Mouse (Mus musculus): ENCODE measurements around the gene Tlk2. TPM values are rescaled to one million over a fixed set of nuclear protein-coding genes. Genes with fewer than 3 reads are reported as not detected.

Tlk2 gene
- polyA plus RNA-seq, 1 experiment from 2014 or later = 27.8 TPM

GRCm38 (mm10) chr11:105146593-105146992, 32.0 kb upstream of the Tlk2 start, which contains the start of gene Gm10842:
TSS of gene Gm10842 (plus strand) at chr11:105146893.
- Histone ChIP-seq H3K4me1 (ENCODE audit: control insufficient read depth, insufficient read depth, low read length) (no peaks in the 10 kb centered on the region), H3K9ac (replicated peaks; ENCODE audit: low read depth, low read length) (no peak within 1 kb of the TSS), H3K4me2 (ENCODE audit: low read depth, low read length) (no peak within 1 kb of the TSS), H3K4me3 (ENCODE audit: low read depth, low read length) (no peak within 1 kb of the TSS), H3K27ac (ENCODE audit: low read depth, low read length) (no peak within 1 kb of the TSS), H3K9me3 (ENCODE audit: control insufficient read depth, low read length) (no peaks in the 10 kb centered on the region), H3K27me3 (ENCODE audit: control insufficient read depth, insufficient read depth, low read length) (no peaks in the 10 kb centered on the region), H3K36me3 (ENCODE audit: control insufficient read depth, insufficient read depth, low read length) (no peaks in the 10 kb centered on the region)
- WGBS = 73% methylated on average over 3 of the region's 3 CpGs
- no peak for ATAC-seq (ENCODE audit: low read depth)

GRCm38 (mm10) chr11:105149353-105149752, 29.3 kb upstream of the Tlk2 start:
- Histone ChIP-seq H3K27me3 (ENCODE audit: control insufficient read depth, insufficient read depth, low read length) (no peaks in the 10 kb centered on the region), H3K4me1 (ENCODE audit: control insufficient read depth, insufficient read depth, low read length) (0 out of 2 replicates have a peak, but pooled peaks cover 4% of the 10 kb centered on the region), H3K9me3 (ENCODE audit: control insufficient read depth, low read length) (no peaks in the 10 kb centered on the region), H3K9ac (replicated peaks; ENCODE audit: low read depth, low read length) (no peak overlapping the region), H3K4me2 (ENCODE audit: low read depth, low read length) (no peak overlapping the region), H3K4me3 (ENCODE audit: low read depth, low read length) (no peak overlapping the region), H3K36me3 (ENCODE audit: control insufficient read depth, insufficient read depth, low read length) (no peaks in the 10 kb centered on the region), H3K27ac (ENCODE audit: low read depth, low read length) (no peak overlapping the region)
- WGBS = 91% methylated on average over 3 of the region's 3 CpGs
- no peak for ATAC-seq (ENCODE audit: low read depth)

- no peak overlapping the region for H3K9ac ChIP-seq (replicated peaks; ENCODE audit: low read depth, low read length)
- no peak overlapping the region for H3K4me3 ChIP-seq (ENCODE audit: low read depth, low read length)
- no peak overlapping the region for H3K27ac ChIP-seq (ENCODE audit: low read depth, low read length)
- no peaks in the 10 kb centered on the region for H3K36me3 ChIP-seq (ENCODE audit: control insufficient read depth, insufficient read depth, low read length)
- H3K27me3 ChIP-seq (ENCODE audit: control insufficient read depth, insufficient read depth, low read length) = no peaks in the 10 kb centered on the region
- WGBS = 88% methylated on average over 1 of the region's 1 CpGs
- 0 out of 2 replicates have a peak, but pooled peaks cover 4% of the 10 kb centered on the region for H3K4me1 ChIP-seq (ENCODE audit: control insufficient read depth, insufficient read depth, low read length)
- H3K4me2 ChIP-seq (ENCODE audit: low read depth, low read length) = no peak overlapping the region
- H3K9me3 ChIP-seq (ENCODE audit: control insufficient read depth, low read length) = no peaks in the 10 kb centered on the region
- ATAC-seq (ENCODE audit: low read depth) = no peak
Observed at GRCm38 (mm10) chr11:105149766-105150165, 28.8 kb upstream of the Tlk2 start.

DNA sequence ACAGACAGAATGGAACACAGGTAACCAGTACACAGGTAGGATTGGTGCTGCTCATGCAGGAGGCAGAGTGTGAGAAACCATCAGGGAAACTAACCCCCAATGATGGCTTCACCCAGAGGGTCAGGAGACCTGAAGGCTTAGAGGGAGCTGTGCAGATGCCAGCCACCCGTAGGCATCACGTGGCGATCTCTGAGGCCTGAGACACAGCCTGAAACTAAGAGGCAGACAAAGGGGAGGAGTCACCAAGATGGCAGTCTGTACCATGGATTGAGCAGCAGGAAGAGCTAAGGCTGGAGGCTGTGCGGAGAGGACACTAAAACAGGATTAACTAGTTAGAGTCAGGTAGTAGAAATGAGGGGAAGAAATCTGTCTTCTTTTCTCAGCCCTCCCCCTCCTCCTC, 27.9 kb upstream of the Tlk2 start:
- Histone ChIP-seq H3K9me3 (ENCODE audit: control insufficient read depth, low read length) (no peaks in the 10 kb centered on the region), H3K9ac (replicated peaks; ENCODE audit: low read depth, low read length) (no peak overlapping the region), H3K4me3 (ENCODE audit: low read depth, low read length) (no peak overlapping the region), H3K36me3 (ENCODE audit: control insufficient read depth, insufficient read depth, low read length) (no peaks in the 10 kb centered on the region), H3K27me3 (ENCODE audit: control insufficient read depth, insufficient read depth, low read length) (no peaks in the 10 kb centered on the region), H3K4me1 (ENCODE audit: control insufficient read depth, insufficient read depth, low read length) (0 out of 2 replicates have a peak, but pooled peaks cover 4% of the 10 kb centered on the region), H3K4me2 (ENCODE audit: low read depth, low read length) (no peak overlapping the region), H3K27ac (ENCODE audit: low read depth, low read length) (no peak overlapping the region)
- ATAC-seq (ENCODE audit: low read depth) = no peak
- 70% methylated on average over 4 of the region's 4 CpGs for WGBS

DNA sequence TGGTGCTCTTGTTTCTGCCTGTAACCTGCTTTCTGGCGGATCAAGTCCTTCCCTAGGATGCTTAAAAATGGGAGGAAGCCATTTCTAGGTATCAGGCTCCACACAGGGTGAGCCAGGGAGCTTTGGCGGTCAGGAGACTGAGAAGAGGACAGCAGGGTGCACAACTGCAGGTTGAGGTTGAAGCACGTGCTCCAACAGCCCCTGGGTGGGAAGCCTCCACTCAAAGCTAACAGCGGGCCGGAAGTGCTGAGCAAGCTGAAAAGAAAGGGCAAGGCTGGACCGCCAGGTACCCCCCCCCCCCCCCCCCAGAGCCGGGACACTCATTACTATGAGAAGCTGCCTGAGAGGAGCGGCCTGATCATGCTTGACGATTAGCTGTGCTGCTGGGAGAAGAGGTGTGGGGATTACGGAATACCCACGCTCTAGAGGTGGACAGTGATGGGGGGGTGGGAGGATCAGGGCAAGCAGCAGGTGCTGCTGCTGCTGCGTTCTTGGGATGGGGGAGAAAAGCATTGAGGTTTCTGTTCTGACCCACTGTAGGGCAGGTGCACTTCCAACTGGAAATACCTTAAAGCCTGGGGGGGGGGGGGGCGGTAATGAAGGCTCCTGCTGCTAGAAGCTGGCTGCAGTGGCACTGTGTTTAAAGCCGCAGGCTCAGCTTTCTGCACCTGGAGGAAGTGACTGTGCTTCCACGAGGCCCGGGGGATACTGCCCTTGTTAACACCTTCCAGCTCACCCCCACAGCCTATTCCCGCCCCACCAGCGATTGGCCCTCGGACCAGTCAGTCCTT, 27.2 kb upstream of the Tlk2 start:
- H3K36me3 ChIP-seq (ENCODE audit: control insufficient read depth, insufficient read depth, low read length) = no peaks in the 10 kb centered on the region
- no peak overlapping the region for H3K27ac ChIP-seq (ENCODE audit: low read depth, low read length)
- ATAC-seq (ENCODE audit: low read depth) = peak; percentile 49; the same call in 1 of the 2 replicates
- no peak overlapping the region; the same call in 1 of the 2 replicates for H3K4me2 ChIP-seq (ENCODE audit: low read depth, low read length)
- 0 out of 2 replicates have a peak, but pooled peaks cover 4% of the 10 kb centered on the region for H3K4me1 ChIP-seq (ENCODE audit: control insufficient read depth, insufficient read depth, low read length)
- no peaks in the 10 kb centered on the region for H3K27me3 ChIP-seq (ENCODE audit: control insufficient read depth, insufficient read depth, low read length)
- no peaks in the 10 kb centered on the region for H3K9me3 ChIP-seq (ENCODE audit: control insufficient read depth, low read length)
- H3K9ac ChIP-seq (replicated peaks; ENCODE audit: low read depth, low read length) = no peak overlapping the region
- H3K4me3 ChIP-seq (ENCODE audit: low read depth, low read length) = no peak overlapping the region
- 39% methylated on average over 17 of the region's 19 CpGs for WGBS

GRCm38 (mm10) chr11:105152017-105152300, 26.6 kb upstream of the Tlk2 start:
- H3K4me2 ChIP-seq (ENCODE audit: low read depth, low read length) = no peak overlapping the region
- no peaks in the 10 kb centered on the region for H3K36me3 ChIP-seq (ENCODE audit: control insufficient read depth, insufficient read depth, low read length)
- no peaks in the 10 kb centered on the region for H3K9me3 ChIP-seq (ENCODE audit: control insufficient read depth, low read length)
- no peak overlapping the region for H3K9ac ChIP-seq (replicated peaks; ENCODE audit: low read depth, low read length)
- 67% methylated on average over 1 of the region's 4 CpGs for WGBS
- H3K27me3 ChIP-seq (ENCODE audit: control insufficient read depth, insufficient read depth, low read length) = no peaks in the 10 kb centered on the region
- H3K4me1 ChIP-seq (ENCODE audit: control insufficient read depth, insufficient read depth, low read length) = 0 out of 2 replicates have a peak, but pooled peaks cover 4% of the 10 kb centered on the region
- H3K4me3 ChIP-seq (ENCODE audit: low read depth, low read length) = no peak overlapping the region
- no peak overlapping the region for H3K27ac ChIP-seq (ENCODE audit: low read depth, low read length)
- no peak for ATAC-seq (ENCODE audit: low read depth)

DNA sequence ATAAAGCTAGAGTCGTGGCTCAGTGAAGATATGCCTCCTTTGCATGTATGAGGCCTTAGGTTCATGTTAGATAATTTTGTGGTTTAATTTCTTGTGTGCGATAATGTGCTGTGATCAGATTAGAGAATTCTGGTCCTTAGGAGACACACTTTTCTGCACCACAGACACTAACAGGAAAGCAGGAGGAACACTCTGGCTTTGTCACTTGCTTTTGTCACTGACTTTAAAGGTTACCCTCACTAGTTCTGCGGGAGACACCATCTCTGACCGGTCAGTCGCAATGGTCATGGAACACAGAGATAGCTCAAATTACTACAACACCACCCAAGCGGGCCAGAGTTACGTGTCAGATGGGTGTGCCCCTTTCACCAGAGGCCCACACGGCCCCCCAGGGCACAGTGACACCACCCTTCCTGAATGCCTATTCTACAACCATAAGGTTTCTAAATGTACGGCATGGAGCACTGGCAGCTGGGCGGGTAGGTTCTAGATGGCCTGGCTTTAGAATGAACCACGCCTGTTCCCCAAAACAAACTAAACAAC, 26.2 kb upstream of the Tlk2 start:
- no peak for ATAC-seq (ENCODE audit: low read depth)
- Histone ChIP-seq H3K4me3 (ENCODE audit: low read depth, low read length) (no peak overlapping the region), H3K4me2 (ENCODE audit: low read depth, low read length) (no peak overlapping the region), H3K4me1 (ENCODE audit: control insufficient read depth, insufficient read depth, low read length) (0 out of 2 replicates have a peak, but pooled peaks cover 4% of the 10 kb centered on the region), H3K27ac (ENCODE audit: low read depth, low read length) (no peak overlapping the region), H3K36me3 (ENCODE audit: control insufficient read depth, insufficient read depth, low read length) (no peaks in the 10 kb centered on the region), H3K27me3 (ENCODE audit: control insufficient read depth, insufficient read depth, low read length) (no peaks in the 10 kb centered on the region), H3K9me3 (ENCODE audit: control insufficient read depth, low read length) (no peaks in the 10 kb centered on the region), H3K9ac (replicated peaks; ENCODE audit: low read depth, low read length) (no peak overlapping the region)
- 85% methylated on average over 11 of the region's 11 CpGs for WGBS

DNA sequence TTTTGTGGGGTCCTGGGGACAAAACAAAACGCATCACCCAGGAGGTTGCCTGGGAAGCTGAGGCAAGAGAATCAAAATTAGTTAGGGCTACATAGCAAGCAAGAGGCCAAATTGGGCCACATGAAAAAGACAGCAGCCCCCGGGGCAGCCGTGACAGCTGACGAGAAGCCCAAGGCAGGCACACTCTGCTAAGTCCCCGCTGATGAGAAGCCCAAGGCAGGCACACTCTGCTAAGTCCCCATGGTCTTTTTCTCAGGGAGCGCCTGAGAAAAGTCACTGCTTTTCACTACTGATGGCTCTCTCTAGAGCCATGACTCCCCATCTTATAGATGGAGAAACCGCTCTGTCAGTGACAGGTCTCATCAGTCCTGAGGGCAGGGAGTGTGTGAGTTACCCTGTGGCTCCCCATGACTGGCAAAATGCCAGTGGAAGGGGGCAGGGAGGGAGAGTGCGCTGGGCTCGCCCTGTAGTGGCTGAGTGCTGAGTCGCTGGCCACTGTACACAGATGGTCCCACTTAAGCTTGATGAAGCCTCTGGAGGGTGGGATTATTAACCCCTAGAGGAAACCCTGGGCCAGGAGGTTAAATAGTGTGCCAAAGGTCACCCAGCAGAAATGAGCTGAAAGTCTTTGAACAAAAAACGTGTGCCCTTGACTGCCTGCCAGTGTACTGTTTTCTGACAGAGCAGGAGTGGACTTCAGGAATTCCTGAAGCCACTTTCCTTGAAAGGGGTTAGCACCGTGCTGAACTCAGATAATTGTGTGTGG, 25.4 kb upstream of the Tlk2 start:
- H3K27me3 ChIP-seq (ENCODE audit: control insufficient read depth, insufficient read depth, low read length) = no peaks in the 10 kb centered on the region
- H3K27ac ChIP-seq (ENCODE audit: low read depth, low read length) = no peak overlapping the region
- no peaks in the 10 kb centered on the region for H3K36me3 ChIP-seq (ENCODE audit: control insufficient read depth, insufficient read depth, low read length)
- H3K4me1 ChIP-seq (ENCODE audit: control insufficient read depth, insufficient read depth, low read length) = 0 out of 2 replicates have a peak, but pooled peaks cover 4% of the 10 kb centered on the region
- H3K9me3 ChIP-seq (ENCODE audit: control insufficient read depth, low read length) = no peaks in the 10 kb centered on the region
- peak; percentile 21; the same call in 1 of the 2 replicates for ATAC-seq (ENCODE audit: low read depth)
- H3K4me3 ChIP-seq (ENCODE audit: low read depth, low read length) = no peak overlapping the region
- no peak overlapping the region for H3K4me2 ChIP-seq (ENCODE audit: low read depth, low read length)
- no peak overlapping the region for H3K9ac ChIP-seq (replicated peaks; ENCODE audit: low read depth, low read length)
- 23% methylated on average over 12 of the region's 12 CpGs for WGBS

- no peak overlapping the region for H3K27ac ChIP-seq (ENCODE audit: low read depth, low read length)
- H3K9me3 ChIP-seq (ENCODE audit: control insufficient read depth, low read length) = no peaks in the 10 kb centered on the region
- WGBS = 90% methylated on average over 4 of the region's 4 CpGs
- H3K9ac ChIP-seq (replicated peaks; ENCODE audit: low read depth, low read length) = no peak overlapping the region
- H3K4me3 ChIP-seq (ENCODE audit: low read depth, low read length) = no peak overlapping the region
- no peaks in the 10 kb centered on the region for H3K36me3 ChIP-seq (ENCODE audit: control insufficient read depth, insufficient read depth, low read length)
- H3K4me1 ChIP-seq (ENCODE audit: control insufficient read depth, insufficient read depth, low read length) = 0 out of 2 replicates have a peak, but pooled peaks cover 4% of the 10 kb centered on the region
- ATAC-seq (ENCODE audit: low read depth) = no peak
- no peak overlapping the region for H3K4me2 ChIP-seq (ENCODE audit: low read depth, low read length)
- no peaks in the 10 kb centered on the region for H3K27me3 ChIP-seq (ENCODE audit: control insufficient read depth, insufficient read depth, low read length)
Observed at GRCm38 (mm10) chr11:105155915-105156314, 22.7 kb upstream of the Tlk2 start.

All from neural tube, embryonic 14.5 days (tissue).